Mouse (Mus musculus): ENCODE results near the gene Art2b. TPM values are rescaled to one million over a fixed set of nuclear protein-coding genes. Genes with fewer than 3 reads are reported as not detected.

The Art2b gene
- 1.6 and 2.1 TPM in 2 replicates for polyA plus RNA-seq (2012; rRNA removed; ENCODE audit: low replicate concordance)

DNA sequence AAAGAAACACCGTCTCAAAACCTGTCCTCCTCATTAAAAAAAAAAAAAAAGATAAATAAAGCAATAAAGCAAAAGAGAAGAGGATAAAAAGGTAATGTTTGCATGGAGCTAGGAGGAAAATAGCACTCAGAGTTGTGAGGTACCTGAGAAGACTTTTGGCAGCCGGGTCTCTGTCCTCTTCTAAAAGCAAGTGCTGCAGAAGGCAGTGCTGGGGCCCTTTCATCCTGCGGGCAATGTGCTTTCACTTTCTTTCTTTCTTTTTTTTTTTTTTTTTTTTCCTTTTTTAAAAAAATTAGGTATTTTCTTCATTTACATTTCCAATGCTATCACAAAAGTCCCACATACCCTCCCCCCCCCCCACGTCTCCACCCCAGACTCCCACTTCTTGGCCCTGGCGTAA lies at the start of gene Art2b:
Art2b (minus strand) TSS at position 193 of the 400 bp plus-strand sequence.

Other genes starting within 250 kb of the Art2b start
- gene Arap1, start 237.5 kb downstream of the Art2b start, polyA plus RNA-seq (2012; rRNA removed; ENCODE audit: low replicate concordance), result 62.6 and 66.1 TPM in 2 replicates
- gene Gm45837, start 174.7 kb downstream of the Art2b start, polyA plus RNA-seq (2012; rRNA removed; ENCODE audit: low replicate concordance), result not detected in 2 replicates
- 9.7 and 22.7 TPM in 2 replicates for gene Pde2a, start 163.9 kb downstream of the Art2b start, polyA plus RNA-seq (2012; rRNA removed; ENCODE audit: low replicate concordance)
- 7.5 and 11.1 TPM in 2 replicates for gene Clpb, start 78.0 kb upstream of the Art2b start, polyA plus RNA-seq (2012; rRNA removed; ENCODE audit: low replicate concordance)
- gene Phox2a, start 232.7 kb upstream of the Art2b start, polyA plus RNA-seq (2012; rRNA removed; ENCODE audit: low replicate concordance), result 0.78 and 1.0 TPM in 2 replicates